Mouse (Mus musculus): ENCODE results near the gene Klk1b24. TPM values are rescaled to one million over a fixed set of nuclear protein-coding genes. Genes with fewer than 3 reads are reported as not detected.

The Klk1b24 gene
- polyA plus RNA-seq, 1 experiment from 2014 or later, result not detected

DNA sequence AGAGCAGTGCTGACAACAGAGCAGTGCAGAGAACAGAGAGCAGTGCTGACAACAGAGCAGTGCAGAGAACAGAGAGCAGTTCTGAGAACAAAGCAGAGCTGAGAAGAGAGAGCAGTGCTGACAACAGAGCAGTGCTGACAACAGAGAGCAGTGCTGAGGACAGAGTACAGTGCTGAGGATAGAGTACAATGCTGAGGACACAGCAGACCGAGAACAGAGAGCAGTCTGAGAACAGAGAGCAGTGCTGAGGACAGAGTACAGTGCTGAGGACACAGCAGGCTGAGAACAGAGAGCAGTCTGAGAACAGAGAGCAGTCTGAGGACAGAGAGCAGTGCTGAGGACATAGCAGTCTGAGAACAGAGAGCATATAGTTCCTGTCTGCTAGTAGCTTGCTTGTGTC is 52.7 kb downstream of the Klk1b24 start:
- no peak overlapping the region for H3K4me3 ChIP-seq
- WGBS, result 45% methylated on average over 1 of the region's 1 CpGs
- no peak overlapping the region for H3K4me2 ChIP-seq (replicated peaks)
- H3K27ac ChIP-seq, result no peak overlapping the region
- peaks cover 5% of the 10 kb centered on the region for H3K4me1 ChIP-seq
- ATAC-seq (ENCODE audit: low FRiP score), result no peak
- 0 out of 2 replicates have a peak, but pooled peaks cover 2% of the 10 kb centered on the region for H3K9me3 ChIP-seq (replicated peaks)
- no peaks in the 10 kb centered on the region for H3K36me3 ChIP-seq
- H3K9ac ChIP-seq, result no peak overlapping the region
- no peaks in the 10 kb centered on the region for H3K27me3 ChIP-seq

DNA sequence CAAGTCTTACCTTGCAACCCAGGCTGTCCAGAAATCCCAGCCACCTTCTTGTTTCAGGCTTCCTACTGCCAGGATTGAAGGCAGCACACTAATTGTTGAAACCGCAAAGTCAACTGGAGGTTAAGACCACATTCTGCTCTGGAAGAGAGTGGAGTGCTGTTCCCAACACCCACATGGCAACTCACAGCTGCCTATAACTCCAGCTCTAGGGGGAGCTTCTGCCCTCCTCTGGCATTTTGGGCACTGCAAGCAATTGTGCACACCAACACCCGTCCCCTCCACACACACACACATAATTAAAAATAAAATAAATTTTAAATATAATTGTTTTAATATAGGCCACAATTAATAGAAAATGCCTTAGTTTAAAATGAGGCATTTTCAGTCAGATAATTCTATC is 53.1 kb downstream of the Klk1b24 start:
- Histone ChIP-seq H3K9me3 (replicated peaks) (0 out of 2 replicates have a peak, but pooled peaks cover 2% of the 10 kb centered on the region), H3K27me3 (no peaks in the 10 kb centered on the region), H3K27ac (no peak overlapping the region), H3K9ac (no peak overlapping the region), H3K4me1 (peaks cover 5% of the 10 kb centered on the region), H3K4me2 (replicated peaks) (no peak overlapping the region), H3K36me3 (no peaks in the 10 kb centered on the region), H3K4me3 (no peak overlapping the region)
- 66% methylated on average over 2 of the region's 2 CpGs for WGBS
- no peak for ATAC-seq (ENCODE audit: low FRiP score)

Other genes starting within 250 kb of the Klk1b24 start
- not detected in 2 replicates for gene Klk1b8, start 237.6 kb upstream of the Klk1b24 start, polyA plus RNA-seq (2016; fragmentation: Nextera tagmentation; extraction: Ambion mirVana)
- not detected in 2 replicates for gene Klk1b1, start 221.5 kb upstream of the Klk1b24 start, polyA plus RNA-seq (2016; fragmentation: Nextera tagmentation; extraction: Ambion mirVana)
- not detected in 2 replicates for gene Klk1b9, start 212.2 kb upstream of the Klk1b24 start, polyA plus RNA-seq (2016; fragmentation: Nextera tagmentation; extraction: Ambion mirVana)
- not detected in 2 replicates for gene Klk1b11, start 192.4 kb upstream of the Klk1b24 start, polyA plus RNA-seq (2016; fragmentation: Nextera tagmentation; extraction: Ambion mirVana)
- not detected in 2 replicates for gene Klk1b26, start 176.1 kb upstream of the Klk1b24 start, polyA plus RNA-seq (2016; fragmentation: Nextera tagmentation; extraction: Ambion mirVana)
- not detected in 2 replicates for gene Klk1b27, start 135.9 kb upstream of the Klk1b24 start, polyA plus RNA-seq (2016; fragmentation: Nextera tagmentation; extraction: Ambion mirVana)
- gene Klk1b21, start 85.9 kb upstream of the Klk1b24 start, polyA plus RNA-seq (2016; fragmentation: Nextera tagmentation; extraction: Ambion mirVana), result not detected in 2 replicates
- not detected in 2 replicates for gene Klk1b22, start 75.6 kb upstream of the Klk1b24 start, polyA plus RNA-seq (2016; fragmentation: Nextera tagmentation; extraction: Ambion mirVana)
- not detected in 2 replicates for gene Klk1b16, start 51.5 kb upstream of the Klk1b24 start, polyA plus RNA-seq (2016; fragmentation: Nextera tagmentation; extraction: Ambion mirVana)
- gene Klk1b3, start 10.0 kb downstream of the Klk1b24 start, polyA plus RNA-seq (2016; fragmentation: Nextera tagmentation; extraction: Ambion mirVana), result not detected in 2 replicates
- gene Klk1b4, start 19.2 kb downstream of the Klk1b24 start, polyA plus RNA-seq (2016; fragmentation: Nextera tagmentation; extraction: Ambion mirVana), result not detected in 2 replicates
- gene Klk1b5, start 27.7 kb downstream of the Klk1b24 start, polyA plus RNA-seq (2016; fragmentation: Nextera tagmentation; extraction: Ambion mirVana), result not detected in 2 replicates
- not detected in 2 replicates for gene Klk1, start 37.1 kb downstream of the Klk1b24 start, polyA plus RNA-seq (2016; fragmentation: Nextera tagmentation; extraction: Ambion mirVana)
- gene Gm36864, start 47.9 kb downstream of the Klk1b24 start, polyA plus RNA-seq (2016; fragmentation: Nextera tagmentation; extraction: Ambion mirVana), result not detected in 2 replicates
- 1.1 and 1.2 TPM in 2 replicates for gene 1700028J19Rik, start 58.5 kb downstream of the Klk1b24 start, polyA plus RNA-seq (2016; fragmentation: Nextera tagmentation; extraction: Ambion mirVana)
- gene 2410002F23Rik, start 58.5 kb downstream of the Klk1b24 start, polyA plus RNA-seq (2016; fragmentation: Nextera tagmentation; extraction: Ambion mirVana), result 182 and 196 TPM in 2 replicates
- not detected in 2 replicates for gene Acp4, start 69.1 kb downstream of the Klk1b24 start, polyA plus RNA-seq (2016; fragmentation: Nextera tagmentation; extraction: Ambion mirVana)
- gene Gm15517, start 73.2 kb downstream of the Klk1b24 start, polyA plus RNA-seq (2016; fragmentation: Nextera tagmentation; extraction: Ambion mirVana), result not detected in 2 replicates
- gene Clec11a, start 118.7 kb downstream of the Klk1b24 start, polyA plus RNA-seq (2016; fragmentation: Nextera tagmentation; extraction: Ambion mirVana), result 2.0 and 2.9 TPM in 2 replicates
- gene Shank1, start 122.0 kb downstream of the Klk1b24 start, polyA plus RNA-seq (2016; fragmentation: Nextera tagmentation; extraction: Ambion mirVana), result 12.5 and 12.8 TPM in 2 replicates
- 6.8 and 7.5 TPM in 2 replicates for gene Syt3, start 195.9 kb downstream of the Klk1b24 start, polyA plus RNA-seq (2016; fragmentation: Nextera tagmentation; extraction: Ambion mirVana)
- 1.1 and 1.9 TPM in 2 replicates for gene 1700008O03Rik, start 197.6 kb downstream of the Klk1b24 start, polyA plus RNA-seq (2016; fragmentation: Nextera tagmentation; extraction: Ambion mirVana)
- 12.6 and 12.7 TPM in 2 replicates for gene Lrrc4b, start 240.8 kb downstream of the Klk1b24 start, polyA plus RNA-seq (2016; fragmentation: Nextera tagmentation; extraction: Ambion mirVana)